Mouse (Mus musculus) heart, embryonic 11.5 days (tissue): ENCODE results near the gene Gpr6. TPM values are rescaled to one million over a fixed set of nuclear protein-coding genes. Genes with fewer than 3 reads are reported as not detected.
A peak's percentile ranks its signal among the peaks of the same experiment; 100 is the strongest.

Experiments used
- ATAC-seq: fragments of 200-750 bp; cut with Nextera tagmentation; replicated peaks from 2 replicates; pipeline ENCODE4 v1.8.0; 2017; ENCODE audit warnings: moderate library complexity; ENCODE audit not compliant: insufficient number of reproducible peaks, low FRiP score, low TSS enrichment
- H3K27ac ChIP-seq: fragments of 300-500 bp; sonication (generic); 2 replicates; pipeline ENCODE4 v1.5.1; 2014; ENCODE audit warnings: mild to moderate bottlenecking, low read depth, low read length
- H3K27me3 ChIP-seq: fragments of 300-500 bp; sonication (generic); 2 replicates; pipeline ENCODE4 v1.6.1; 2014; ENCODE audit warnings: mild to moderate bottlenecking, low read length, mixed read lengths; ENCODE audit not compliant: control insufficient read depth, insufficient read depth
- H3K36me3 ChIP-seq: fragments of 300-500 bp; sonication (generic); 2 replicates; pipeline ENCODE4 v1.6.1; 2014; ENCODE audit warnings: mild to moderate bottlenecking, low read length, moderate library complexity, mixed read lengths; ENCODE audit not compliant: control insufficient read depth, insufficient read depth
- H3K4me1 ChIP-seq: fragments of 300-500 bp; sonication (generic); 2 replicates; pipeline ENCODE4 v1.6.1; 2014; ENCODE audit warnings: low read length; ENCODE audit not compliant: control insufficient read depth, insufficient read depth
- H3K4me2 ChIP-seq: fragments of 300-500 bp; sonication (generic); 2 replicates; pipeline ENCODE4 v1.6.1; 2014; ENCODE audit warnings: mild to moderate bottlenecking, moderate library complexity
- H3K4me3 ChIP-seq: fragments of 300-500 bp; sonication (generic); 2 replicates; pipeline ENCODE4 v1.5.1; 2014; ENCODE audit warnings: low read depth, low read length
- H3K9ac ChIP-seq: fragments of 300-500 bp; sonication (generic); 2 replicates; pipeline ENCODE4 v1.6.1; 2014; ENCODE audit warnings: mild to moderate bottlenecking, low read depth, low read length, moderate library complexity
- H3K9me3 ChIP-seq: fragments of 300-500 bp; sonication (generic); replicated peaks from 2 replicates; pipeline ENCODE4 v1.6.1; 2016; ENCODE audit warnings: low read length; ENCODE audit not compliant: control insufficient read depth
- WGBS: fragments of 180-500 bp; shearing (Covaris S2); extraction: QIAGEN DNeasy Blood & Tissue Kit; methylation state at CpG from one replicate; pipeline ENCODE4 v1.1.7; 2014; ENCODE audit not compliant: insufficient replicate concordance; 5-methylcytosine and 5-hydroxymethylcytosine counted together
- polyA plus RNA-seq: library from polyadenylated mRNA; unstranded; fragments of >200 nt; fragmentation: Nextera tagmentation; extraction: Ambion mirVana; gene quantifications from 2 replicates; pipeline ENCODE4 v1.2.1, GENCODE M21; 2014

Gene Gpr6
- polyA plus RNA-seq = not detected in 2 replicates

DNA sequence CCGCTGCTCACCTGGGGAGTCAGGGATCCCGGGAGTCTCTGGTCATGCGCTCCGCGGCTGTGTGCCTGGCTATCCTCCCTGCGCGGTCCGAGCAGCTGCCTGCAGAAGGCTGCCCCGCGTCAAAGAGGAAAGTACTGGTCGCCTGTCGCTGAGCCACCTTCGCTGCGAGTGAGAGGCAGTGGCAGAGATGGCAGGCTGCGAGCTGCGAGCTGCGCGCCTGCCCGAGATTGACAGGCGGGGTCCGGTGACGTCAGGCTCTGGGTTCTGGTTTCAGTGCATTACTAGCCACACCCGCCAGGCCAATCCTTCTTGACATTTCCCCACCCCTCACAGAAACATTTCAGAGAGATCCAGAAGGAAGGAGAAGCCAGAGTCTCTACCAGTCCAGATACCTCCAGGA is at the start of gene Gpr6:
Gene Gpr6 (minus strand): TSS at position 170 of the 400 bp plus-strand sequence.
- H3K4me3 ChIP-seq = peak within 1 kb of the TSS; percentile 29
- H3K9ac ChIP-seq = no peak within 1 kb of the TSS
- no peaks in the 10 kb centered on the region for H3K36me3 ChIP-seq
- no peak for ATAC-seq
- WGBS = 3% methylated on average over 23 of the region's 23 CpGs
- H3K4me2 ChIP-seq = peak within 1 kb of the TSS; percentile 62
- no peak within 1 kb of the TSS for H3K27ac ChIP-seq
- H3K27me3 ChIP-seq = peaks cover 38% of the 10 kb centered on the region
- peaks cover 9% of the 10 kb centered on the region for H3K4me1 ChIP-seq
- no peaks in the 10 kb centered on the region for H3K9me3 ChIP-seq

DNA sequence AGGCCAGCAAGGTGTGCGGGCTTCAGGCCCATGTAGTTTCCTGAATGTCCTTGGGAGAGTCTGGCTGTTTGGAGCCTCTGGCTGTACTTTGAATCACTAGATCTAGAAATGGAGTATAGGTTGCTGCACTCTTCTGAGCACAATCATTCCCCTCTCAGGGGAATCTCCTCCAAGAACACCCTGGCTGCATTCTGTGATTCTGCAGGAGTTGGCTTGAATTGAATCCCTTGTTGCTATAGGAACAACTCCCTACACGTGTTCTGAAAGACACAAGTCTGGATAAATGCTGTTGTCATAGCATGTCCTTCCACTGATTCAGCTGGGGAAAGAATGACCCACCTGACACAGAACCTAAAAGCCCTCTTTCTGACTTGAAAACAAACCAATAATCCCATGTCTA is 28.0 kb upstream of the Gpr6 start:
- no peak for ATAC-seq
- no peaks in the 10 kb centered on the region for H3K4me1 ChIP-seq

GRCm38 (mm10) chr10:41098137-41098536 is 26.1 kb upstream of the Gpr6 start:
- Histone ChIP-seq H3K27ac (no peak overlapping the region), H3K9me3 (no peaks in the 10 kb centered on the region), H3K9ac (no peak overlapping the region), H3K36me3 (no peaks in the 10 kb centered on the region), H3K4me2 (no peak overlapping the region), H3K27me3 (no peaks in the 10 kb centered on the region), H3K4me3 (no peak overlapping the region), H3K4me1 (no peaks in the 10 kb centered on the region)
- 78% methylated on average over 6 of the region's 6 CpGs for WGBS
- no peak for ATAC-seq

More for the DNA sequence above, 28.0 kb upstream of the Gpr6 start:
- no peaks in the 10 kb centered on the region for H3K27me3 ChIP-seq
- H3K27ac ChIP-seq = no peak overlapping the region
- H3K36me3 ChIP-seq = no peaks in the 10 kb centered on the region
- 61% methylated on average over 2 of the region's 2 CpGs for WGBS
- no peak overlapping the region for H3K4me3 ChIP-seq
- H3K9ac ChIP-seq = no peak overlapping the region
- H3K4me2 ChIP-seq = no peak overlapping the region
- no peaks in the 10 kb centered on the region for H3K9me3 ChIP-seq

- no peak overlapping the region for H3K9ac ChIP-seq
- WGBS = 51% methylated on average over 7 of the region's 7 CpGs
- no peak overlapping the region for H3K27ac ChIP-seq
- no peaks in the 10 kb centered on the region for H3K4me1 ChIP-seq
- H3K27me3 ChIP-seq = no peaks in the 10 kb centered on the region
- no peaks in the 10 kb centered on the region for H3K36me3 ChIP-seq
- H3K9me3 ChIP-seq = no peaks in the 10 kb centered on the region
- no peak for ATAC-seq
- no peak overlapping the region for H3K4me3 ChIP-seq
- no peak overlapping the region for H3K4me2 ChIP-seq
Measured at GRCm38 (mm10) chr10:41088852-41089251, 16.8 kb upstream of the Gpr6 start.

DNA sequence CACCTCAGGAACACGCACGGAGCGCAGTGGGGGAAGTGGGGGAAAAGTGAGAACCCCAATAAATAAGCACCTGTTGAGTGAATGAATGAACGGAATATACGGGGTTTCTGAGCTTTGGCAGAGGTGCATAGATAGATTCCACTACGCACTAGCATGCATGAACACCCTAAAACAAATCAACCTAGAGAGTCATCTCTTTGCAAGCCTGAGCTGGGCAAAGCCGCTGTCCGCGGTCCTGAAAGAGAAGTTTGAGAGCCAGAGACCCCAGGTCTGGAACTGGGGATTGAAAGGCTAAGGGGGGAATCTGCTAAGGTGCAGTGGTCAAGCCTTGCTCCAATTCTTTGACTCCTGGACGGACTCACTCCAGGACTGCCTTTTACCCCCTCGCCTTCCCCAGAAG is 389 bp downstream of the Gpr6 start:
- peak overlapping the region; percentile 29 for H3K4me3 ChIP-seq
- no peak overlapping the region for H3K9ac ChIP-seq
- ATAC-seq = no peak
- peaks cover 38% of the 10 kb centered on the region for H3K27me3 ChIP-seq
- H3K4me2 ChIP-seq = peak overlapping the region; percentile 62
- WGBS = 4% methylated on average over 11 of the region's 11 CpGs
- no peaks in the 10 kb centered on the region for H3K9me3 ChIP-seq
- peaks cover 9% of the 10 kb centered on the region for H3K4me1 ChIP-seq
- H3K27ac ChIP-seq = no peak overlapping the region
- H3K36me3 ChIP-seq = no peaks in the 10 kb centered on the region

GRCm38 (mm10) chr10:41070693-41071651 is 1.1 kb downstream of the Gpr6 start:
- Histone ChIP-seq H3K4me3 (peak overlapping the region; percentile 29), H3K27me3 (peaks cover 38% of the 10 kb centered on the region)
- WGBS = 4% methylated on average over 68 of the region's 68 CpGs

DNA sequence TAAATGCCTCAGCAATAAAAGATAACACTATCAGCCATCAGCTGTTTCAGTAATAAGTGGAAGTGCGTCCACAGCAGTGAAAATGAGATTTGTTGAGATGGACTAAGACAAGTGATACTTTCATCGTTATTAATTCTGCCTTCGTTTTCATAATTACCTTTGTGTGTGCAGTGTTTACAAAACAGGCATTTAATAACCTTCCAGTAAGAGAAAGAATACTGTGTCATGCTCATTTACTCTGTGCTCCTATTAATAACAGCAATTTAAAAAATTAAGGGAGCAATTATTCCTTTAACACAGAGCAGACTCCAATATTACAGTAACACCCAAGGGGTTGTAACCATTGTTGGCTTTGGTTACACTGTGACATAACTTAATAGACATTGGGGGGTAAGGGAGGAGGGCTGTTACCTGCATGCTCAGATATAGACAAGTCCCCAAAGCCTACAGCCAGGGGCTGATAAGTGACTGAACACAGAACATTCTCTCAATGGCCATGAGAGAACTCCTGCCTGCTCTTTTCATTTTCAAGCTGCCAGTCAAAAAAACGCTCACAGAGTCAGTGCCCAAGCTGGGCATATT is 11.7 kb downstream of the Gpr6 start:
- Histone ChIP-seq H3K4me3 (no peak overlapping the region), H3K4me2 (no peak overlapping the region), H3K9ac (no peak overlapping the region), H3K4me1 (no peaks in the 10 kb centered on the region), H3K9me3 (no peaks in the 10 kb centered on the region), H3K27ac (no peak overlapping the region), H3K27me3 (no peaks in the 10 kb centered on the region), H3K36me3 (no peaks in the 10 kb centered on the region)
- no peak for ATAC-seq
- WGBS = 73% methylated on average over 4 of the region's 4 CpGs

More at GRCm38 (mm10) chr10:41070693-41071651, 1.1 kb downstream of the Gpr6 start:
- Histone ChIP-seq H3K9ac (no peak overlapping the region), H3K27ac (no peak overlapping the region), H3K4me2 (peak overlapping the region; percentile 62), H3K9me3 (no peaks in the 10 kb centered on the region), H3K36me3 (no peaks in the 10 kb centered on the region), H3K4me1 (peaks cover 9% of the 10 kb centered on the region)
- ATAC-seq = no peak

DNA sequence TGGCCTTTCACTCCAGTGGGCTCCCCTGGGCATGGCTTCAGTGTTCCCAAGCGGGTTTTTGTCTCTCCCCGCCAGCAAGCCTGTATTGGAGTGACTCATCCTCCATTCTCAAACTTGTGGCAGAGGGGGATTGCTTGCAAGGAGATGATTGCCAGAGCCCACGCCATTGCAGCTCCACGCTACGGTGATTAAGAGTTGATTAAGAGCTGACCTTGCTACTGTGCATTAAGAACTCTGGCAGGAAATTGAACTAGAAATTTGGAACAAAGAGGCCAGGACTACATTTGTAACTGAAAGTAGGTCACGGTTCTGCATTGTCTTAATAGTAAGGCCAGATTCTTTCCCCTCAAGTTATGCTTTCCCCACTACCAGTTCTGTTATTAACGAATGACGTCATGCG is 16.5 kb downstream of the Gpr6 start:
- Histone ChIP-seq H3K4me3 (no peak overlapping the region), H3K27me3 (no peaks in the 10 kb centered on the region), H3K27ac (no peak overlapping the region), H3K4me1 (no peaks in the 10 kb centered on the region), H3K9me3 (no peaks in the 10 kb centered on the region), H3K4me2 (no peak overlapping the region), H3K36me3 (no peaks in the 10 kb centered on the region), H3K9ac (no peak overlapping the region)
- WGBS = 80% methylated on average over 9 of the region's 9 CpGs
- no peak for ATAC-seq
